Mouse (Mus musculus) spleen, adult 2 months (tissue): ENCODE results near the gene Ccdc142. TPM values are rescaled to one million over a fixed set of nuclear protein-coding genes. Genes with fewer than 3 reads are reported as not detected.

Source experiments
- DNase-seq, 2 experiments: peaks; one replicate each; pipeline versions ENCODE4 v3.0.0 to v3.0.0-alpha.2; 2012 to 2021; ENCODE audit warnings: low spot score in 2 of 2, low read depth in 1 of 2
- H3K27ac ChIP-seq: fragments of 200-500 bp; 2 replicates; pipeline ENCODE4 v1.5.1; 2012; ENCODE audit warnings: low read length, inconsistent platforms; ENCODE audit not compliant: insufficient read depth
- H3K27me3 ChIP-seq: fragments of 200-500 bp; 2 replicates; pipeline ENCODE4 v1.6.1; 2012; ENCODE audit warnings: mild to moderate bottlenecking, moderate library complexity, low read length, inconsistent platforms; ENCODE audit not compliant: control insufficient read depth, insufficient read depth
- H3K36me3 ChIP-seq: fragments of 200-500 bp; 2 replicates; pipeline ENCODE4 v1.6.1; 2012; ENCODE audit warnings: mild to moderate bottlenecking, low read length, inconsistent platforms; ENCODE audit not compliant: control insufficient read depth, insufficient read depth
- H3K4me1 ChIP-seq: fragments of 200-500 bp; 2 replicates; pipeline ENCODE4 v1.6.1; 2011; ENCODE audit warnings: inconsistent platforms; ENCODE audit not compliant: control insufficient read depth, insufficient read depth, insufficient read length
- H3K4me3 ChIP-seq: fragments of 200-500 bp; 2 replicates; pipeline ENCODE4 v1.5.1; 2011; ENCODE audit warnings: mild to moderate bottlenecking, inconsistent platforms; ENCODE audit not compliant: insufficient read depth, insufficient read length; ENCODE audit errors: extremely low read depth
- CTCF ChIP-seq: fragments of 200-500 bp; IDR thresholded peaks from 2 replicates; pipeline ENCODE4 v1.5.1; 2011; ENCODE audit warnings: mild to moderate bottlenecking, inconsistent platforms; ENCODE audit not compliant: insufficient read depth, insufficient read length, insufficient replicate concordance; ENCODE audit errors: extremely low read depth
- POLR2A ChIP-seq: fragments of 200-500 bp; IDR thresholded peaks from 2 replicates; pipeline ENCODE4 v1.6.1; 2011; ENCODE audit warnings: low read depth, low read length, inconsistent platforms
- WGBS: fragments of 180-500 bp; shearing (Covaris S2); methylation state at CpG from one replicate; pipeline ENCODE4 v1.1.7; 2018; 5-methylcytosine and 5-hydroxymethylcytosine counted together
- polyA plus RNA-seq: library from polyadenylated mRNA; depleted of rRNA; stranded (reverse); fragments of >200 nt; gene quantifications from 2 replicates; pipeline ENCODE4 v1.2.3, GENCODE M21; 2012

The Ccdc142 gene
- polyA plus RNA-seq, 1 experiment: 12.3 TPM

GRCm38 (mm10) chr6:83108762-83109668 is 7.6 kb downstream of the Ccdc142 start, which contains the start of gene Mrpl53:
Gene Mrpl53, plus strand, starts transcription at chr6:83109040.
- peak in 1 of 2 experiments; percentile 75 for DNase-seq
- under 1% methylated on average over 76 of the region's 76 CpGs for WGBS
- Histone ChIP-seq H3K36me3 (no peaks in the 10 kb centered on the region), H3K27me3 (no peaks in the 10 kb centered on the region), H3K4me1 (peaks cover 2% of the 10 kb centered on the region; the same call in 1 of the 2 replicates), H3K4me3 (peak within 1 kb of the TSS; percentile 93), H3K27ac (peak within 1 kb of the TSS; percentile 88)
- TF ChIP-seq POLR2A: peak; percentile 61
- TF ChIP-seq CTCF: no peak; the same call in 1 of the 2 replicates

- H3K27me3 ChIP-seq: no peaks in the 10 kb centered on the region
- no peak overlapping the region for H3K27ac ChIP-seq
- H3K4me3 ChIP-seq: no peak overlapping the region
- peaks cover 7% of the 10 kb centered on the region for H3K4me1 ChIP-seq
- WGBS: 84% methylated on average over 4 of the region's 4 CpGs
- DNase-seq: no peak
- TF ChIP-seq POLR2A: no peak
- TF ChIP-seq CTCF: no peak
- H3K36me3 ChIP-seq: no peaks in the 10 kb centered on the region
Observed at GRCm38 (mm10) chr6:83111510-83112136, 10.2 kb downstream of the Ccdc142 start.

- DNase-seq: peak; percentile 74 to 94
- Histone ChIP-seq H3K27ac (peak within 1 kb of the TSS; percentile 88), H3K27me3 (no peaks in the 10 kb centered on the region), H3K4me3 (peak within 1 kb of the TSS; percentile 75), H3K4me1 (peaks cover 12% of the 10 kb centered on the region), H3K36me3 (peaks cover 2% of the 10 kb centered on the region)
- TF ChIP-seq CTCF (peak; percentile 14; the same call in 1 of the 2 replicates), POLR2A (peak; percentile 97)
- under 1% methylated on average over 49 of the region's 58 CpGs for WGBS
Observed at GRCm38 (mm10) chr6:83115011-83115671, 13.7 kb downstream of the Ccdc142 start, which contains the start of gene Mogs. Gene Mogs, plus strand, starts transcription at chr6:83115496.

GRCm38 (mm10) chr6:83115682-83116372 is 14.4 kb downstream of the Ccdc142 start:
- peaks cover 17% of the 10 kb centered on the region for H3K4me1 ChIP-seq
- peak overlapping the region; percentile 43 for H3K27ac ChIP-seq
- H3K4me3 ChIP-seq: peak overlapping the region; percentile 75
- H3K36me3 ChIP-seq: peaks cover 2% of the 10 kb centered on the region
- 3% methylated on average over 41 of the region's 48 CpGs for WGBS
- DNase-seq: peak in 1 of 2 experiments; percentile 36
- TF ChIP-seq POLR2A (no peak), CTCF (no peak)
- no peaks in the 10 kb centered on the region for H3K27me3 ChIP-seq

- no peak for DNase-seq
- no peaks in the 10 kb centered on the region for H3K27me3 ChIP-seq
- WGBS: 85% methylated on average over 11 of the region's 11 CpGs
- H3K4me3 ChIP-seq: 0 out of 2 replicates have a peak overlapping the region, but pooled peaks have one; percentile 75
- peaks cover 2% of the 10 kb centered on the region for H3K36me3 ChIP-seq
- no peak overlapping the region for H3K27ac ChIP-seq
- H3K4me1 ChIP-seq: peaks cover 17% of the 10 kb centered on the region
- TF ChIP-seq POLR2A: no peak
- TF ChIP-seq CTCF: no peak
Observed at GRCm38 (mm10) chr6:83116373-83117164, 15.2 kb downstream of the Ccdc142 start.

- Histone ChIP-seq H3K4me1 (peaks cover 19% of the 10 kb centered on the region), H3K27ac (no peak overlapping the region), H3K36me3 (peaks cover 2% of the 10 kb centered on the region), H3K27me3 (no peaks in the 10 kb centered on the region), H3K4me3 (no peak overlapping the region)
- no peak for DNase-seq
- 91% methylated on average over 4 of the region's 4 CpGs for WGBS
- no peak for TF ChIP-seq CTCF
Observed at GRCm38 (mm10) chr6:83117165-83117438, 15.7 kb downstream of the Ccdc142 start.
